Comparison of ENCODE assay signal across 8 mouse cellular contexts in genomic region chr4:139211975-139212831, GRCm38 (mm10). TPM values are rescaled to one million over a fixed set of nuclear protein-coding genes. Genes with fewer than 3 reads are reported as not detected.
DNase-seq lines count a peak whose midpoint lies in the region; ATAC-seq and TF ChIP-seq lines count a peak whose summit lies in the region.

No protein-coding gene starts in this region.

- peak overlapping the region; percentile 76 for H3K27ac ChIP-seq in intestine, embryonic 15.5 days
- peak overlapping the region; percentile 51; the same call in 1 of the 2 replicates for H3K27ac ChIP-seq in lung, postnatal 0 days (ENCODE audit: low read length)
- H3K27ac ChIP-seq in midbrain, embryonic 13.5 days: no peak overlapping the region

- peak overlapping the region; percentile 4; the same call in 1 of the 2 replicates for H3K9ac ChIP-seq in intestine, embryonic 15.5 days
- no peak overlapping the region for H3K9ac ChIP-seq in lung, postnatal 0 days (replicated peaks; ENCODE audit: low read depth)
- H3K9ac ChIP-seq in midbrain, embryonic 13.5 days (replicated peaks): no peak overlapping the region

- peak overlapping the region; percentile 42 for H3K4me2 ChIP-seq in intestine, embryonic 15.5 days (replicated peaks)
- H3K4me2 ChIP-seq in lung, postnatal 0 days (replicated peaks; ENCODE audit: low read depth, low read length): no peak overlapping the region
- no peak overlapping the region for H3K4me2 ChIP-seq in midbrain, embryonic 13.5 days (replicated peaks)

- TF ChIP-seq CTCF in lung, postnatal 0 days (IDR thresholded peaks at IDR 0.05): peak; percentile 69

- peaks cover 3% of the 10 kb centered on the region for H3K36me3 ChIP-seq in intestine, embryonic 15.5 days
- peaks cover 5% of the 10 kb centered on the region; the same call in 1 of the 2 replicates for H3K36me3 ChIP-seq in lung, postnatal 0 days (ENCODE audit: insufficient read depth, low read length)
- H3K36me3 ChIP-seq in midbrain, embryonic 13.5 days: 0 out of 2 replicates have a peak, but pooled peaks cover 3% of the 10 kb centered on the region

- H3K4me3 ChIP-seq in intestine, embryonic 15.5 days (replicated peaks): no peak overlapping the region
- no peak overlapping the region for H3K4me3 ChIP-seq in lung, postnatal 0 days (ENCODE audit: low read depth, low read length)
- no peak overlapping the region for H3K4me3 ChIP-seq in midbrain, embryonic 13.5 days (replicated peaks)

- H3K27me3 ChIP-seq in intestine, embryonic 15.5 days (replicated peaks): no peaks in the 10 kb centered on the region
- H3K27me3 ChIP-seq in lung, postnatal 0 days (replicated peaks; ENCODE audit: insufficient read depth, low read length): no peaks in the 10 kb centered on the region
- no peaks in the 10 kb centered on the region for H3K27me3 ChIP-seq in midbrain, embryonic 13.5 days

- H3K9me3 ChIP-seq in intestine, embryonic 15.5 days: no peaks in the 10 kb centered on the region
- no peaks in the 10 kb centered on the region for H3K9me3 ChIP-seq in lung, postnatal 0 days (ENCODE audit: low read length)
- H3K9me3 ChIP-seq in midbrain, embryonic 13.5 days: no peaks in the 10 kb centered on the region

- no peak for TF ChIP-seq EP300 in lung, postnatal 0 days (IDR thresholded peaks at IDR 0.05)

- WGBS in intestine, embryonic 15.5 days: 53% methylated on average over 17 of the region's 17 CpGs
- 53% methylated on average over 17 of the region's 17 CpGs for WGBS in lung, postnatal 0 days
- 75% methylated on average over 17 of the region's 17 CpGs for WGBS in midbrain, embryonic 13.5 days

- peak; percentile 81 for ATAC-seq in intestine, embryonic 15.5 days
- peak; percentile 59 for ATAC-seq in lung, postnatal 0 days
- no peak for ATAC-seq in cerebellum, adult (ENCODE audit: insufficient number of reproducible peaks, low FRiP score, low TSS enrichment)
- ATAC-seq in midbrain, embryonic 13.5 days: no peak

- H3K4me1 ChIP-seq in intestine, embryonic 15.5 days (replicated peaks): peaks cover 53% of the 10 kb centered on the region
- H3K4me1 ChIP-seq in lung, postnatal 0 days (ENCODE audit: insufficient read depth, low read depth, low read length): peaks cover 44% of the 10 kb centered on the region
- H3K4me1 ChIP-seq in midbrain, embryonic 13.5 days (replicated peaks): peaks cover 41% of the 10 kb centered on the region

- DNase-seq in kidney, adult 11 months: peak; percentile 67
- DNase-seq in kidney, adult 18-20 months: no peak
- DNase-seq in brain, adult 2 months (ENCODE audit: low read depth, low spot score): peak; percentile 60
- peak; percentile 86 for DNase-seq in lung, postnatal 0 days (ENCODE audit: low spot score)
- no peak for DNase-seq in thymus, adult 18-20 months

RNA-seq across cellular contexts. Expression of gene Capzb, which starts 19.5 kb away (rescaled TPM):
- polyA plus RNA-seq in intestine, embryonic 15.5 days (2015; fragmentation: Nextera tagmentation; extraction: Ambion mirVana): 410 and 425 TPM in 2 replicates
- 401 and 408 TPM in 2 replicates for polyA plus RNA-seq in lung, postnatal 0 days (2015; fragmentation: Nextera tagmentation; extraction: Ambion mirVana)
- 321 and 324 TPM in 2 replicates for polyA plus RNA-seq in midbrain, embryonic 13.5 days (2015; fragmentation: Nextera tagmentation; extraction: Ambion mirVana)

Comparison
In these comparisons a context has a peak if more than half of its experiments do, and no peak if none do; other contexts are left out.
1. DNase-seq: peak in kidney, adult 11 months (single experiment), brain, adult 2 months (single experiment) and lung, postnatal 0 days (single experiment); none in kidney, adult 18-20 months (single experiment) and thymus, adult 18-20 months (0 of 2).
2. ATAC-seq: peak in intestine, embryonic 15.5 days (single experiment) and lung, postnatal 0 days (single experiment); none in cerebellum, adult (single experiment) and midbrain, embryonic 13.5 days (single experiment).